Mouse (Mus musculus) neural tube, embryonic 11.5 days (tissue): ENCODE data around the gene Dcun1d3. TPM values are rescaled to one million over a fixed set of nuclear protein-coding genes. Genes with fewer than 3 reads are reported as not detected.

Experiments
- ATAC-seq: fragments of 200-750 bp; cut with Nextera tagmentation; 2 replicates; pipeline ENCODE4 v1.8.0; 2017; ENCODE audit warnings: moderate number of reproducible peaks, mild to moderate bottlenecking, moderate TSS enrichment, moderate library complexity; ENCODE audit not compliant: insufficient read depth, low FRiP score, low TSS enrichment
- DNase-seq: peaks from one replicate; pipeline ENCODE4 v3.0.0-alpha.2; 2015; ENCODE audit warnings: low spot score
- H3K27ac ChIP-seq: fragments of 300-500 bp; sonication (generic); 2 replicates; pipeline ENCODE4 v1.5.1; 2014; ENCODE audit warnings: low read depth, mild to moderate bottlenecking, low read length
- H3K27me3 ChIP-seq: fragments of 300-500 bp; sonication (generic); 2 replicates; pipeline ENCODE4 v1.6.1; 2014; ENCODE audit warnings: mild to moderate bottlenecking, low read length, mixed read lengths; ENCODE audit not compliant: control insufficient read depth, insufficient read depth
- H3K36me3 ChIP-seq: fragments of 300-500 bp; sonication (generic); 2 replicates; pipeline ENCODE4 v1.6.1; 2014; ENCODE audit warnings: mild to moderate bottlenecking, low read length, moderate library complexity, mixed read lengths; ENCODE audit not compliant: control insufficient read depth, insufficient read depth
- H3K4me1 ChIP-seq: fragments of 300-500 bp; sonication (generic); 2 replicates; pipeline ENCODE4 v1.6.1; 2014; ENCODE audit warnings: low read length, mixed read lengths; ENCODE audit not compliant: control insufficient read depth, insufficient read depth
- H3K4me2 ChIP-seq: fragments of 300-500 bp; sonication (generic); 2 replicates; pipeline ENCODE4 v1.6.1; 2014; ENCODE audit warnings: low read depth, mild to moderate bottlenecking, moderate library complexity
- H3K4me3 ChIP-seq: fragments of 300-500 bp; sonication (generic); 2 replicates; pipeline ENCODE4 v1.5.1; 2014; ENCODE audit warnings: low read depth, low read length
- H3K9ac ChIP-seq: fragments of 300-500 bp; sonication (generic); 2 replicates; pipeline ENCODE4 v1.6.1; 2014; ENCODE audit warnings: mild to moderate bottlenecking, low read length
- H3K9me3 ChIP-seq: fragments of 300-500 bp; sonication (generic); 2 replicates; pipeline ENCODE4 v1.6.1; 2016; ENCODE audit warnings: low read length; ENCODE audit not compliant: control insufficient read depth
- WGBS: fragments of 180-500 bp; shearing (Covaris S2); extraction: QIAGEN DNeasy Blood & Tissue Kit; methylation state at CpG from one replicate; pipeline ENCODE4 v1.1.7; 2014; 5-methylcytosine and 5-hydroxymethylcytosine counted together
- polyA plus RNA-seq: library from polyadenylated mRNA; unstranded; fragments of >200 nt; fragmentation: Nextera tagmentation; extraction: Ambion mirVana; gene quantifications from 2 replicates; pipeline ENCODE4 v1.2.1, GENCODE M21; 2014

The Dcun1d3 gene
- polyA plus RNA-seq, 1 experiment from 2014 or later, result 14.0 TPM

DNA sequence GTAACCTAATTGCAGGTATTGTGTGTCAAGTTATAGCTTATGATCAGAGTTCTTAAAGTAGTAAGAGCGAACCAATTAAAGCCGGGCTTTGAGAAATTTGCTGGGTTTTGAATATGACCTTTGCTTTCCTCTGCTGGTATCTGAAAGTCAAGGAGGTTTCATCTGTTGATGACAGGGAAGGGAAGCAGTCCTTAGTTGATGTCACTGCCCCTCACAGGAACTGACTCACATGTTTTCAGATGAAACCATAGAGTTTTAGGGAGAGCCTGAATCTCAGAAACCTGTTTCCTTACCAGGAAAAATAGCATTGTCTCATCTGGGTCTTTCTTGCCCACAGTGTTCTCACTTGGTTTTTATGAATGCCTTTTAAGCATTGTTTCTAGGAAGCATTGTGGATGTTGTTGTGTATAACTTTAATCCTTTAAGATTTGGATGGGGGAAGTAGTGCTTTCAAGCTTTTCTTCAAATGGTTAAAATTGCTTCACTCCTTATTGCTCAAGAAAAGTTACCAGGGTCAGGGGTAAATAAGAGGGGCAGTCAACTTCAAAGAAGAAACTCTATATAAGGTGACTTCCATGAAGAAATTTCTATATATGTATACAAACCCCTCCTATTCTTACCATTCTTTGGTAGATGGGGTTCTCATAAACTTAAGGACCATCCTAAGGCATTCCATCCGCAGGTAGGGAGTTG, 10.6 kb upstream of the Dcun1d3 start:
- H3K4me3 ChIP-seq, result no peak overlapping the region
- H3K4me2 ChIP-seq, result no peak overlapping the region
- ATAC-seq (no peak), DNase-seq (no peak)
- no peaks in the 10 kb centered on the region for H3K9me3 ChIP-seq
- no peak overlapping the region for H3K27ac ChIP-seq
- no peaks in the 10 kb centered on the region for H3K36me3 ChIP-seq
- WGBS, result 92% methylated on average over 3 of the region's 3 CpGs
- H3K4me1 ChIP-seq, result no peaks in the 10 kb centered on the region
- H3K27me3 ChIP-seq, result no peaks in the 10 kb centered on the region
- no peak overlapping the region for H3K9ac ChIP-seq

DNA sequence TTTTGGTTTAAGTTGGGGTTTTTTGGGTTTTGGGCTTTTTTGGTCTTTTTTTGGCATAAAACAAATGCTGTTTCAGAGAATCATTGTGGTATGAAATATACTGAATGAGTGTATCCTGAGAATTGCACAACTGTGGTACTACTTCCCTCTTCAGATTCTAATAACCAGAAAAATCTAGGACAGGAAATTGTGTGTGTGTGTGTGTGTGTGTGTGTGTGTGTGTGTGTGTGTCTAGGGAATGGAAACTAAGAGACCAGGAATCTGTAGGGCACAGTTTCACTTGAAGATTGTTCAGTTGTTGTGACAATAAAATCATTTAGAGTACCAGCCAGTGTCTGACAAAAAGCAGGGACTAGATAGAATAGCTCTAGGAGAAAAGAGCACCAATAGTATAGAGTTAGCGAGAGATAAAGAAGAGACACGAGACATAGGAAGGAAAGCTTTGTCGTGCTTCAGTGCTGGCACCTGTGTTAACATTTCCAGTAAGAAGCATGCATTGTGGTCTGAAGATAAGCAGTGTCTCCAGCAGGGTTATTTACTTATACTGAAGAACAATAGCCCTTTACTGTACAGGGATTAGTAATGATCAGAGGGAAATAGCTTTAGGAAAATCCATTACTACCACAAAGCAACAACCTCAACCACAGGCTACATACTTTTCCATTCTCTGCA, 3.4 kb upstream of the Dcun1d3 start:
- Histone ChIP-seq H3K9me3 (no peaks in the 10 kb centered on the region), H3K9ac (no peak overlapping the region), H3K4me2 (no peak overlapping the region), H3K4me3 (no peak overlapping the region), H3K4me1 (peaks cover 13% of the 10 kb centered on the region), H3K27ac (no peak overlapping the region), H3K27me3 (no peaks in the 10 kb centered on the region), H3K36me3 (no peaks in the 10 kb centered on the region)
- ATAC-seq, result no peak
- no peak for DNase-seq
- 71% methylated on average over 3 of the region's 3 CpGs for WGBS

DNA sequence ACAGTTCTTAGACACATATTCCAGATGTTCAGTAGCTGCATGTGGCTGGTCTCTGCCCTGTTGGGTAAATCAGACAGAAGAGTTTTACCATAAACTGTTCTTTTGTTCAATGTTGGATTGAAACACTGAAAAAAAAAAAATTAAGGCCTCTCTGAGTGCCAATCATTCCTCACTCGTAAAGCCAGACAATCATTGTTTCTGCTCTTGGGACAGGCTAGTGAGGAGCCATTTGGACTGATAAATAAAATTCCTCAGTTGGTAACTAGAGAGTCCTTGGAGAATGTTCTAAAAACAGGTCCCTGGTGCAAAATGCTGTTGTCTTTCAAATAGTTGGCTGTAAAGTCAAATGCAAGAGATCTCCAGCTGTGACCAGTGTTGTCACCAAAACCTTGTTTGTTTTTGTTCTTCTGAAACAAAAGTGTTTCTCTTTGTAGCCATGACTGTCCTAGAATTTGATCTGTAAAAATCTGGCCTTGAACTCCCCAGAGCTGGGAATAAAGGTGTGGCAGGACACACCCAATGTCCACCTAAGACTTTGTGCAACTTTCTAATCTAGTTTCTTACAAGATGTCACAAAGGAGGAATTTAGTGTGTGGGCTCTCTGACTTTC, 2.3 kb upstream of the Dcun1d3 start:
- Histone ChIP-seq H3K4me2 (no peak overlapping the region), H3K4me1 (peaks cover 17% of the 10 kb centered on the region), H3K9ac (no peak overlapping the region), H3K9me3 (no peaks in the 10 kb centered on the region), H3K36me3 (no peaks in the 10 kb centered on the region), H3K4me3 (no peak overlapping the region), H3K27ac (no peak overlapping the region), H3K27me3 (no peaks in the 10 kb centered on the region)
- no peak for ATAC-seq
- 55% methylated on average over 1 of the region's 1 CpGs for WGBS
- no peak for DNase-seq

DNA sequence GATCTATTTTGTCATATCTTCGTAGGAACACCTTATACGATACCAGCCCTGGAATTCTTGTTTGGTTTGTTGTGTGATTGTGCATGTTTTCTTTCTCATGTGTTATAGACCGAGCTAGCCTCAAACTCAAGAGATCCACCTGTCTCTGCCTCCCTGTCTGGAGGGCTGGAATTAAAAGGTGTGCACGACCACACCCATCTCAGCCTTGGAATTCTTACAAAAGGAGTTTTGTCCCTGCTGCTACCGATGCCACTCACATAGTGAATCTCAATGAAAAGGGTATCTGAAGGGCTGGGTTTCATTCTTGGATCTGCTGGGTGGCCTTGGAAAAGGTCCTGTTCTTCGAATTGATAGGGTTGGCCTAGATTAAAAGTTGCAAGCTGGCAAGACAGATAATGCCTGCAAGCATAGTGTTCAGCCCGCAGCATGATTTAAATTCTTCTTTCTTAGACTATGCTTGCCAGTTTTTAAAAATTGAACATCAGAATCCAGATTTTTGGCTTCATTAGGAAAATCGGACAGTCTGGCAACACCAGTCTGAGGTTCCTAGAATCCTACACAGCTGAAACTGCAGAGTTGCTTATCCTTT, 1.5 kb upstream of the Dcun1d3 start:
- Histone ChIP-seq H3K27ac (no peak overlapping the region), H3K27me3 (no peaks in the 10 kb centered on the region), H3K9me3 (no peaks in the 10 kb centered on the region), H3K4me1 (peaks cover 17% of the 10 kb centered on the region), H3K36me3 (no peaks in the 10 kb centered on the region), H3K4me3 (no peak overlapping the region), H3K4me2 (no peak overlapping the region), H3K9ac (no peak overlapping the region)
- WGBS, result 95% methylated on average over 8 of the region's 8 CpGs
- ATAC-seq, result no peak
- no peak for DNase-seq

DNA sequence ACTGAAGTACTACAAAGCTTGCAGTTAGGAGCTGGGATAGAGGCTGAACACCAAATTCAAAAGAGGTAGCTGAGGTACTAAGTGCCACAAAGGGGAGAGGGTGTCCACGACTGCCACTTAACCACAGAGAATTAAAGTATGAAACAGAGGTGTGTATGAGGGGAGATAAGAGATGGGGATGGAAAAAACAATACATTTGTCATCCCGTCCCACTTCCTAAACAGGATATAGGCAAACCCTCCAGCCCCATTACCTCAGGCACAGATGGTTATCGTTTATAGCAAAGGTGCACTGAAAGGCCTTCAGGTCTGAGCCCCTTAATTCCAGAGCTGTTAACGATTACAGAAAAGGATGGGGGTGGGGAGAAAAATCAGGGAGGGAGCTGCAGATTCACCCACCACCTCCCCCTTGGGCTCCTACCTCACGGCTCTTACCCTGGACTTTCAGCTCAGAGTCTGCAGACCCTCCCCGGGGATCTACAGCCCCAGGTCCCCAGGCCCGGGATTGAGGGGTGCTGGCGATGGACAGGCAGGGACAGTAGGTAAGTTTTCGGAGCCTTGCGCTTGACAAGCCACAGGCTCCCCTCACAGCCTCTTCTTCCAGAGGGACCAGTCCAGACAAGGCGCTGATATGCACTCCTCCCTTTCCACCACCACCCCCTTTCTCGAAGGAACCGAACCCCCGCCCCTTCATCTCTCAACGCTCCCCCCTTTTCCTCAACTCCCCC, 1.1 kb downstream of the Dcun1d3 start:
- Histone ChIP-seq H3K36me3 (no peaks in the 10 kb centered on the region), H3K4me3 (peak overlapping the region; percentile 69), H3K4me1 (peaks cover 17% of the 10 kb centered on the region), H3K27ac (peak overlapping the region; percentile 96), H3K4me2 (peak overlapping the region; percentile 76), H3K27me3 (no peaks in the 10 kb centered on the region), H3K9me3 (no peaks in the 10 kb centered on the region), H3K9ac (peak overlapping the region; percentile 83)
- ATAC-seq, result peak; percentile 62
- DNase-seq, result no peak
- WGBS, result 3% methylated on average over 15 of the region's 15 CpGs

DNA sequence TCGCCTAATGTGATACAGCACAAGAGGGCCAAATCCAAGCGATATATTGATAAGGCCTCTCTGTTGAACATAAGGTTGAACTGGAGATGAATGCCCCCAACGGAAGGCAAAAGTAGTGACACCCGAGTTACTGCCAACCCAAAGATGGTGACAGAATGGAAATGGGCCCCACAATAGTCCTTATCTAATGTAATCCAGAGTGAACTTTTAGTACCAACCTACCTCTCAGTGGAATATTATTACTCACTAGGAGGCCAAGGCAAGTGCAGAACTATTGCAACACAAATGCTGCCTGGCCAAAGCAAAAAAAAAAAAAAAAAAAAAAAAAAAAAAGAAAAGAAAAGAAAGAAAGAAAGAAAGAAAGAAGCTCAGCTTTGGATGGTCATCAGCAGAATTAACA, 3.4 kb downstream of the Dcun1d3 start:
- ATAC-seq (no peak), DNase-seq (no peak)
- Histone ChIP-seq H3K4me2 (no peak overlapping the region), H3K36me3 (no peaks in the 10 kb centered on the region), H3K9ac (no peak overlapping the region), H3K4me1 (peaks cover 17% of the 10 kb centered on the region), H3K27ac (no peak overlapping the region), H3K9me3 (no peaks in the 10 kb centered on the region), H3K4me3 (no peak overlapping the region), H3K27me3 (no peaks in the 10 kb centered on the region)
- WGBS, result 91% methylated on average over 4 of the region's 4 CpGs

DNA sequence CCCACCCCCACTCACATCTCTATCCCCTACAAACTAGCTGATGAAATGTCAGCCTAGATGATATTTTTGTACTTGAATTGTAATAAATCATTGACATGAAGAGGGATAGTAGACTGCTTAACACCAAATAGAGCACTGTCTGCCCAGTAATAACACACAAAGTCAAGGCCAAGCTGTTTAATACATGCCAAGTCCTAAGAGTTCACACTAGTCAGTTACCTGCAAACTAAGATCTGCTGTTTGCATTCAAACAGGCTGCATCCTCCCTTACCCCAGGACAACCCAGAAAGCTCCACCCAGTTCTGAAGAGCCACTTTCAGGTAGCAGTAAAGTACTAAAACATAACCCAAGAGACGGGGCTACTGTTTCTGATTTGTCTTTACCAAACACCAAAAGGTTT, 3.9 kb downstream of the Dcun1d3 start:
- H3K36me3 ChIP-seq, result no peaks in the 10 kb centered on the region
- 95% methylated on average over 1 of the region's 1 CpGs for WGBS
- DNase-seq, result no peak
- no peaks in the 10 kb centered on the region for H3K27me3 ChIP-seq
- H3K9ac ChIP-seq, result no peak overlapping the region
- no peak for ATAC-seq
- H3K4me3 ChIP-seq, result no peak overlapping the region
- H3K4me1 ChIP-seq, result peaks cover 17% of the 10 kb centered on the region
- H3K4me2 ChIP-seq, result no peak overlapping the region
- no peaks in the 10 kb centered on the region for H3K9me3 ChIP-seq
- H3K27ac ChIP-seq, result no peak overlapping the region

DNA sequence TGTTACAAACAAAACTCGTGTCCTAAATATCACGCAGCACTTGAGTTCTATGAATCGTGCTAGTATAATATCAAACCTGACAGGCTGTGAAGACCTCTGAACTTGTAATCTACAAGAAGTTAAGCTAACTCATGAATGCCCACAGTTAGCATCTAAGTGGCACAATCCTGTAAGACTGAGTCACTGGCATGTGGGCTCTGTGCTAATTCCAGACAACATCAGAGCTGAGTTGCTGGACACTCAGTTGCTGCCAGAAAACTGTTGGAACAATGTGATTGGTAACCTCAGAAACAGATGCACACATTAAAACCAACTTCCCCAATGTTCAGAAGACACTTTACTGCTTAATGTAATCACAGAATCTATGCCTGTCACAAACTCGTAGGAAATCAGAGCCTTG, 8.2 kb downstream of the Dcun1d3 start:
- Histone ChIP-seq H3K4me1 (no peaks in the 10 kb centered on the region), H3K4me3 (no peak overlapping the region), H3K9me3 (no peaks in the 10 kb centered on the region), H3K27me3 (no peaks in the 10 kb centered on the region), H3K9ac (no peak overlapping the region), H3K36me3 (no peaks in the 10 kb centered on the region), H3K4me2 (no peak overlapping the region), H3K27ac (no peak overlapping the region)
- no peak for ATAC-seq
- no peak for DNase-seq
- WGBS, result 94% methylated on average over 4 of the region's 4 CpGs
